Mouse (Mus musculus) induced T-regulatory cell, adult 2 months (primary cell): Measurements from ENCODE around the gene Slc39a2.
"Not testable (repeated sequence)": the region's sequence is repeated elsewhere in the genome, so short reads cannot be mapped to it uniquely, and the experiment has no call there.

Experiments used
- DNase-seq: peaks from one replicate; pipeline ENCODE4 v3.0.0-alpha.2; 2012; ENCODE audit warnings: low read depth

Slc39a2 gene

DNA sequence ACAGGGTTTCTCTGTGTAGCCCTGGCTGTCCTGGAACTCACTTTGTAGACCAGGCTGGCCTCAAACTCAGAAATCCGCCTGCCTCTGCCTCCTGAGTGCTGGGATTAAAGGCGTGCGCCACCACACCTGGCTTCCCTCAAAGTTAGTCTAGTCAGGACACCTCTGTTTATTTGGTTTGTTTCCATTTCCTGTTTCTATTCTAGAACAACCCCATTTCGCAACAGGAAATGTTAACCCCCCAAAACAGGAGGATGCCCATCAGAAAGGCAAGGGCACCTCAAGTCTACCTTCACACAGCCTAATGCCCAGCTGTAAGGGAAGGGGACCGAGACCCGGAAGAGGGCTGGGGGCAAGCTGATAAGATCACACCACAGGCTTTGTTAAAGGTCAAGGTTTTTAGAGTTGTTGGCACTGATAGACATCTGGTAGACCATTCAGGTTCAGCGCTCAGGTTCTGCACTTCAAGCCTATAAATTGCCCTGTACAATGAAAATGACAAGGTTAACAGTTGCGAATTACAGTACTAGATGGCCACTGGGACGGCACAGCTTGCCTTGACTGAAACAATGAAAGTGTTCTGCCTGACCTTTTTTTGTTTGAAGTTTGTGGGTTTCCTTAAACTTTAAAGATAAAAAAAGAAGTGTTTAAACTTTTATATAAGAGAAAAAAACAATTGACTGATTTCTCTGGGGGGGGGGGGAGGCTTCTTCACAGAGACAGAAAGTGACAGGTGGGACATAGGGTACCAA, at the start of gene Slc39a2:
TSS of gene Slc39a2 (plus strand) at position 699 of the 749 bp plus-strand sequence.
- DNase-seq, result peak; percentile 52

DNA sequence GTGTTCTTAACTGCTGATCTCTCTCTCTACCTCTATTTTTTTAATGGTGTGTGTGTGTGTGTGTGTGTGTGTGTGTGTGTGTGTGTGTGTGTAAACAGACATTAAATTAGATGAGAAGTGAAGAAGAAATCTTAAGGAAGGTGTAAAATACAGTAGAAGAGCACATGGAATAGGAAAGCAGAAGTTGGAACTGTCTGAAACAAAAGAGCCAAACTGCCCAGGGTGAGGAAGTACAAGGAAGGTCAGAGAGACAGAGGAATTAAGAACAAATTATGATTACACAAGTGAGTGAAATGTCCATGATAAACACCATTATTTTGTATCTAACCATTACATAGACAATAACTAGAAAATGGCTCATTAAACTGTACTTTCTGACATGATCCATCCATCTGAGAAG, 48.8 kb upstream of the Slc39a2 start:
- no peak for DNase-seq

DNA sequence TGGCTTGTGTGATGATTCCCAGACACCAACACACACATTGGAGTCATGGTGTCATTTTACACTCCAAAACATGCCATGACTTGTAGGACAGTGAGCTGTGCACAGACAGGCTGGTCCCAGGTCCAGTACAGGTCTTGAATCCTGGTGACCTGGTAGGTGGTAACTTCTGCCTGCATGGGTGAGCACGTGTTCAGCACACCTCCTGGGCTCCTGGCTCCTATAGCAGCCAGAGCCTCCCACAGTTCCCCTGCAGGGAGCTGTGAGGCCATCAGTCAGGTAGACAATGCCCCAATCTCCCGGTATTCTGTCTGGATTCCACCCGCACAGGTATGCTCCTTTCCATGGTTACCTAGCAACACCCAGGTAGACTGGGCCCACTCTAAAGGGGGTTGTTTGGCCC, 46.1 kb upstream of the Slc39a2 start:
- DNase-seq, result no peak

DNA sequence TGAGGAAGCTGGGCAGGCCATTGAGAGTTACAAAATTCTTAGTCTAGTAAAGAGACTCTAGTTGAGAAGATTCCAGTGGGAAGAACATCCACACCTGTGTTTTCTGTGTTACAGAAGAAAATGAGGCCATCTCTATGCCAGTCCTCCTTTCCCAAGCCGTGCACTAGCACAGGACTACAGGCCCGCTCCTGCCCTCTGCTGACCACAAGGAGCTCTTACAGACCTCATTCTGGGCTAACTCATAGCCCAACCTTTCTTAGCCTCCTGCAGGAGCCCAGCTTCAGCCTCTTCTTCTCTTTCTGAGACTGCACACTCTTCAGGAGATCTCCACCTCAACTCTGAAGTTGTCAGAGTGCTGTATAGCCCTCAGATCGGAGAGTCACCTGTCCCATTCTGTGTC, 41.7 kb upstream of the Slc39a2 start:
- peak; percentile 46 for DNase-seq

DNA sequence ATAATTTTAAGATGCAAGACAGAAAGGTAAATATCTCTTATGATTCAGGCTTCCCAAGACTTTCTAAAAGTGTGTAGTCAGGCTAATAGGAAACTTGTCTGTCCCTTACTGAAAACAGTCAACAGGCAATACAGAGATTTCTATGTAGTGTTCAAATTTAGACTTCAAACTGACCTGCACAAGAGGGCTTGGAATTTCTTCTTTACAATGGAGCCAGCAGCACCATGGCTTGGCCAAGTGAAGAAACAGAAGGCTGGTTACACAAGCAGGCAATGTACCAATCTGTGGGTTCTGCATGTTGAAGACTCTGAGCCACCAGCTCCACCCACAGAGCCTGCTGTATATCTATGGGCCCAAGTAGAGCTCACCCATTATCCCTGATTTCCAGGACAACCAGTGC, 39.3 kb upstream of the Slc39a2 start, which contains the start of gene Ear6:
TSS of gene Ear6 (plus strand) at position 301 of the 400 bp plus-strand sequence.
- DNase-seq, result no peak

DNA sequence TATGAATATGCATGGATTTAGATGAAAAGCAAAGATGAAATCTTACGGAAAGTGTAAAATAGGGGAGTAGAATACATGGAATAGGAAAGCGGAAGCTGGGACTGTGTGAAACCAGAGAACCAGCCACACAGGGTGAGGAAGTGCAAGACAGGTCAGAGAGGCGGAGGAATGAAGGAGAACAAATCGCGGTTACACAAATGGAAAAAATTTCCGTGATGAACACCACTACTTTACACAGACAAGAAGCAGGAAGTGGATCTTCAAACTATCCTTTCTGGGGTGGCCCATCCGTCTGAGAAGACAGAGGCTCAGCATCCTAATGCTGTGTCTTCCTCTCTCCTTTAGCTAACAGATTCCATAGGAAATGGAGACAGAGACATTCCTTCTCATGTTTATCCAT, 37.4 kb upstream of the Slc39a2 start:
- not testable (repeated sequence) for DNase-seq

DNA sequence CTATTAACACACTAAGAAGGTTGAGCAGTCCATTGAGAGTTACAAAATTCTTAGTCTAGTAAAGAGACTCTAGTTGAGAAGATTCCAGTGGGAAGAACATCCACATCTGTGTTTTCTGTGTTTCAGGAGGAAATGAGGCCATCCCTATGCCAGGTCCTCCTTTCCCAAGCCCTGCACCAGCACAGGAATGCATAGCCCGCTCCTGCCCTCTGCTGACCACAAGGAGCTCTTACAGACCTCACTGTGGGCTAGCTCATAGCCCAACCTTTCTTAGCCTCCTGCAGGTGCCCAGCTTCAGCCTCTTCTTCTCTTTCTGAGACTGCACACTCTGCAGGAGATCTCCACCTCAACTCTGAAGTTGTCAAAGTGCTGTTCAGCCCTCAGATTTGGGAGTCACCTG, 29.1 kb upstream of the Slc39a2 start:
- DNase-seq, result not testable (repeated sequence)

DNA sequence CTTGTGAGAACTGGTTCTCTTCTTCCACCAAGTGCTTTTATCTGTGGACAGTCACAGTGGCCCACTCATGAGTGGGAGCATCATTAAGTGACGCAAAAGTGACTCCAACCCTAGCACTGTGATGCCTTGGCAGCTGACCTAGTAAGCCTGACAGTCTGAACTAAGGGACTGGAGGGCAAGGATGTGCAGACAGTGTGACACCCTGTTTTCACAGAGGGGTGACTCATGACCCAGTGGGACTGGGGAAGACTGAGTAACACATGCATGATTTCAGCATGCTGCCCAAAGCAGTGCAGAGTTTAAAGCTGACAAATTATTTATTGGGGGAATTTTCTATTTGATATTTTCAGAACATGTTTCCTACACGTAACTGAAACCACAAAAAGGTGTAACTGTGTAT, 21.9 kb upstream of the Slc39a2 start:
- no peak for DNase-seq

DNA sequence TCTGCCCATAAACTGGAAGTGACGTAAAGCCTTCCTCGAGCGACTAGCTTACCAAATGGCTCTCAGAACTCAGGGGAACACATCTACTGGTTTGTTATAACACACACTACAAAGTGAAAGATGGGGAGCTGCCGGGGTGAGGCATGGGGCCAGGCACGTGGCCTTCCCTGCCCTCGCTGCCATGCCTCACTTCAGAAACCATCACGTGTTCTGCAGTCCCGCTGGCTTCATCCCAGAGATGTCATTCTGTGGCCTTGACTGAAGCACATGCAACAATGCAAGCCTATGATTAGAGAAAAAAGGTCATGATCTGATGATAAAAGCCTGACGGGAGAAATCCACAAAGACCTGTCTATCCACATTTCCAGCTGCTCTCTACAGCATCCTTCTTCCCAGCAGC, 20.9 kb upstream of the Slc39a2 start:
- DNase-seq, result no peak

DNA sequence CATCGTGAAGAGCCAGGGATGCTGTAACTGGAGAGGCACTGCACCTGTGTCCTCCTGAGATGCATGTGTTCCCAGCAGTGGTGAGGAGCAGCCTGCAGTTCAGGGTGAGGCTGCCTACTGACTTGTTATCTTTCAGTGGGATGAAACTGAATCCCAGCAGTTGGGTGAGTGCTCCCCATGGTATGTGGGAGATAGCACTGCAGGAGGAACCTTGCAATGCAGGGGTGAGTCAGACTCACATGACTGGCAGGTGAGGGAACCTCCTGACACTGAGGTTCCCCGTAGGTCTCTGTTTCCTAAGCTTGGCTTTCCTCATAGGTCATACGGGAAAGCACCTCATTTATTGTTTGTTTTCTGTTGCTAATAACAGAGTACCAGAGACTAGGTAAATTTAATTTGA, 15.2 kb upstream of the Slc39a2 start:
- DNase-seq, result no peak

DNA sequence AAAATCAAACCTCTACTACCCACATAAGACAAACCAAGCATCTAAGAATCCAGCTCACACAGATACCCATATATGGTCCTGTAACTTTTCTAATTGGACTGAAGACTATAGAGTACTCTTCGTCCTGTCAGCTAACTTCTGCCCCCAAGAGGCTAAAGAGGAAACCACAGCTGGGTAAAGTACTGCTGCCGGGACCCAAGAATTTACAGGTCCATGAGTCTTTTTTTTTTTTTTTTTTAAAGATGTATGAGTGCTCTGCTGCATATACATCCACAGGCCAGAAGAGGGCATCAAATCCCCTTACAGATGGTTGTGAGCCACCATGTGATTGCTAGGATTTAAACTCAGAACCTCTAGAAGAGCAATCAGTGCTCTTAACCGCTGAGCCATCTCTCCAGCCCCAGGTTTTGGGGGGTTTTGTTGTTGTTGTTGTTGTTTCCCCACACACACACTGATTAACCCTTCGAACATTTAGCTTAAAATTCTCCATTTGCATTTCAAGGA, 9.1 kb upstream of the Slc39a2 start:
- peak; percentile 95 for DNase-seq

DNA sequence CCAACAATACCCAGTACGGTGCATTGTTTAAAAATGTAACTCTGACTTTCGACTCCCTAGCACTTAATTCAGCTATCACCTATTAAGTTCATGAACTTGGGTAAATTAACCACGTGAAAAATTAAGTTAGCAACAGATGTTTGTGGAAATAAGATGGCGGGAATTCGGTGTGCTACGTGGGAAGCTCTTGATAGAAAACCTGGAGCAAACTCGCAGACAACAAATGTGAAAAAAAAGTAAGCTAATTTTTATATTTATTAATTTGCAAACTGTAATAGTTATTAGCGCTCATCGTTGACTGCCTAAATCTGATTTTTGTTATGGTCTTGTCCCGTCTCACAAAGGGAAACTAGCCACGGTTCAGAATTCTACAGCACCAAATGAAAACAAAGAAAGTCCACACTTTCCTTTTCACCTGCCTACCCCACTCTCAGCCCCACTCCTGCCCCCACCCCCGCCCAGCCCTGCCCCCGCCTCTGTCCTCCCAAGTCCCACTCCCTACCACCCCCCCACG, 8.6 kb upstream of the Slc39a2 start:
- DNase-seq, result no peak

DNA sequence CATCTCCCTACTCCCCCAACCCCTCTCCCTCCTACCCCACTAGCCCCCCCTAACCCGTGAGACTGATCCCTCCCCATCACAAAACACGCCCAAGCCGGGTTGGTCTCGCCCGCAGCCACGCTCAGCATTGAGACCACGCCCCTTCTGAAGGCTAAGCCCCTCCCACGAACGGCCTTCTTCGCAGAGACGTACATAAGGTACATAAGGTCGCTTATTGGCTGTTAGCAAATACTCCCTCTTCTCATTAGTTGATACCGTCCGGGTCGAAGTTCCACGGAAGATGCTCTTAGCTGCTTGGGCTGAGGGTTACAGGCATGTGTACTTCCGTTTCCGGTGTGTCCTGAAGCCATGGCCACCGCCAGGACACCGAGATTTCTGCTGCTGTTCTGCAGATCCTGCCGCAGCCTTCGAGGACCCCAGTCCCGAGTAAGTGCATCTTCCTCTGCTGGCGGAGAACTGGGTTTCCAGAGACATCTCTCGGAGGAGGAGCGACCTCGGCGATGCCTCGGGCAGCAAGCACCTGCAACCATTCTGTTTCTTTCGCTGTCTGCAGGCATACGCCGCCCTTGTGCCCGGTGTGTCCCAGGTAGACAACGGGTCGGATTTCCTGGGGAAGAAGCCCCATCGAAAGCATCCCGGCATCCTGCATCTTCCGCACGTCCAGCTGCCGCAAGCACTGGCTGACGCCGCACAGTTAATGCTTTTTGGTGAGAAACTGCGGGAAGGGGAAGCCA, 7.9 kb upstream of the Slc39a2 start, which contains the start of gene Mettl17:
TSS of gene Mettl17 (plus strand) at position 245 of the 734 bp plus-strand sequence.
- peak; percentile 99 for DNase-seq

DNA sequence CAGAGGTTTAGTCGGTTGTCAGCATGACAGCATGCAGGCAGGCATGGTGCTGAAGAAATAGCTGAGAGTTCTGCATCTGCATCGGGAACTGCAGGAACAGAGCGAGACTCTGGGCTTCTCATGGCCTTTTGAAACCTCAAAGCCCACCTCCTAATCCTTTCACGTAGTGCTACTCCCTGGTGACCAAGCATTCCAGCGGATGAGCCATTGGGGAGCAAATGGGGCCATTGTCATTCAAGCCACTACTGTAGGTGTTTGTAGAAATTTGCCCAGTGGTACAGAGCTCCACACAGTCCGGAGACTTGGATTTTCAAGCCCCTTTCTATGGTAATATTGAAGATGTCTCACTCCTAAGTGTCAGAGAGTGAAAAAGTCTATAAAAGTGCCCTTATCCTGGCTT, 6.6 kb upstream of the Slc39a2 start:
- DNase-seq, result no peak

DNA sequence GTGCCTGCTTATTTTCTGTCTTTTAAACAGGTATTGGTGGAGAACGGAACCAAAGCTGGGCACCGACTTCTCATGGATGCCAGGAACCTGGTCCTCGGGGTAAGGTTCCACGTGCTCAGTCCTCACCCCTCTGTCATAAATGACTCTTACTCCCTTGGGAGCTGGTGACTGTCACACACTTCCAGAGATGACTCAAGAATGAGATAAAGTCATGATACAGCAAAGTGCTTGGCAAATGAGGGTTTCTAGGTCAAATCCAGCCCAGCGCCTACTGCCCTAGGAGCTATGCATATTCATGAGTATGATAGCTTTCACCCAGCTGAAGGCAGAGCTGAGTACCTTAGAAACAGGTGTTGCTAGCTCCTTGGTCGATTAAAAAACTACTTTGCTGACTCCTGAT, 2.9 kb upstream of the Slc39a2 start:
- DNase-seq, result no peak

DNA sequence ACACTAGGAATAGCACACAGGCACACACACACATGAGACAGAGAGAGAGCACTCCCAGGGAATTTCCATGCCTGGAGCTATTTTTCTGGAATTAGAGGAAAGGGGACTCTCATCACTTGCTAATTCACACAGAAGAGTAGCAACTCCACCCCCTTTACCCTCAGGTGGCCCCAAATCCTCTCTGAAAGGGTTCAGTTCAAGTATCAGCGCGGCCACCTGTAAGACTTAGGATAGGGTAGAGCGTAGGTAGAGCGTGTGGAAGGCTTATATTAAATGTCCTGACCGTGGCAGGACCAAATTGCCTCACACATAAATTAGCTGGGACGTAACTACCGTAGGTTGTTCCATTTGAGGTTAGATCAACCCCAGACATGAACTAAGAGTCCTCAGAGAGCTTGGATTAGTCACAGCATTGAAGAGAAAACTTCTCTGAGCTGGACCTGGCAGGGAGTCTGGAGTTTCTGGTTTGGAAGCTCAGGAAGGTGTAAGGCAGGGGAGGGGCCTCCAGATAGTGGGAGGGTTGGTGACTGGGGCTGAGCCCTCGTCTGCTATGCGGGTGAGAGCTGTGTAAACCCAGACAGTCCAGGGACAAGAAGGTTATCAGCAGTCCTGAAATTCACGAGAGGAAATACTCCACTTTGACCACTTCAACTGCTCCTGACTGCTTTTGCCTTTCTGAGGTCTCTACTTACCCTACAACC, 555 bp downstream of the Slc39a2 start:
- DNase-seq, result no peak

DNA sequence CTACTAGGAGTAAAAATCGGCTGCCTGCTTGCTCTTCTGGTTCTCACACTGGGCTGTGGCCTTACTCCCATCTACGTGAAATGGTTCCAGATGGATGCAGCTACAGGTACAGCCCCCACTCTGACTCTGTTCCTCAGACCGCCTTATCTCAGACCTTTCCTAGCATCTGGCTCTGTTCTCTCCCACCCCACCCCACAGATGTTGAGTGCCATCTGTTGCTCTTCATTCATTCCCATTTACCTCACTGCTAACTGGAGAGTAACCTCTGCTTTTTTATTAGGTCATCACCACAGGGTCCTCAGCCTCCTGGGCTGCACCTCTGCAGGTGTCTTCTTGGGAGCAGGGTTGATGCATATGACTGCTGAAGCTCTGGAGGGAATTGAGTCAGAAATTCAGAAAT, 1.1 kb downstream of the Slc39a2 start:
- DNase-seq, result no peak

DNA sequence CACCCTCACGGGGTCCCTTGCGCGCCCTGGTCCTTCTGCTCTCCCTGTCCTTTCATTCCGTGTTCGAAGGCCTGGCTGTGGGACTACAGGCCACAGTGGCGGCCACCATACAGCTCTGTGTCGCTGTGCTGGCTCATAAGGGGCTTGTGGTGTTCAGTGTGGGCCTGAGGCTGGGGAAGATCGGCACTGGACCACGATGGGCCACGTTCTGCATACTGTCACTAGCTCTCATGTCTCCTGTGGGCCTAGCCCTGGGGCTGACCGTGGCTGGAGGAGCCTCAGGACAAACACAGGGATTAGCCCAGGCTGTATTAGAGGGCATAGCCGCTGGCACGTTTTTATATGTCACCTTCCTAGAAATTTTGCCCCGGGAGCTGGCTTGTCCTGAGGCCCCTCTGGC, 2.4 kb downstream of the Slc39a2 start:
- DNase-seq, result no peak

DNA sequence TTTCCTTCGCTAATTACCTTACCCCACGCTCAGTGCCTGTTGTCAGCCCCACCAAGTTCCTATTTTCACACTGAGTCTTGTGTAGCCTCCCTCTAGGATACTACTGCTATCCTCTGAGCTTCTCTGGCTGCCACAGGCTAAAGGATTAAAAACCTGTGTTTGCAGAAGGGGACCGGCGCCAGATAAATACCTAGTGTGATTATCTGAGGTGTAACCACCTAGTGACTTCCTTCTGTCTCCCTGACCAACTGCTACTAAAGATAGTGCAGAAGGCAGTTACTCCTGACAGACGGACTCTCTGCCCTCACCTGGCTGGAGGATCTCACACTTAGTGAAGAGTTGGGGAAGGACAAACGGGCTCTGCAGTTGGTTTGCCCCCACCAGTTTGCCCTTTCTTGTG, 3.3 kb downstream of the Slc39a2 start:
- no peak for DNase-seq

DNA sequence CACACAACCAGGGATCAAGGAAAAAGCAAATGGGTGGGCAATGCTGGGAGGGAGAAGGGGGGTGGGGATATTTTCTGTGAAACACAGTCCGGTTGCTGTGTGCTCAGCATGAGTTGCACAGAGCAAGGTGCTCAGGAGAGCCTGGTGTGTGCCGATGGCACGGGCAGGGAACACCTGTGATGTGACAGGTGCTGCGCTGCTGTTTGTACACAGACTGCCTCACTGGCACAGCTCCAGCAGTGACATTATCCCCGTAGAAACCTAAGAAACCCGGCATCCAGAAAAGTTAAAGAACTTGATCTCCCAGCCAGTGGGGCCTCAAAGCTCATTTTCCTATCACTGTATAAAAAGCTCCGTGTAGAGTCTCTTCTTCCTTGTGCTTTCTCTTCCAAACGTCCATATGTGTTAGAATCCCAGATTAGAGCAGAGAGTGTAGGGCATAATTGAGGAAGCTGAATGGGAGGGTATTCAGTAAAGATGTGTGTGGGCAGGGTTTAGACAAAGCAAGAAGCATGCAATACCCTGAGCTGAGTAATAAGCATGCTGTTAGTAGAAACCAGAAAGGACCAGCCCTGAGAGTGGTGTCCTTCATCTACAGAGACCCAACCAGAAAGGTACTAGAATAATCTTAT, 4.0 kb downstream of the Slc39a2 start:
- DNase-seq, result no peak

DNA sequence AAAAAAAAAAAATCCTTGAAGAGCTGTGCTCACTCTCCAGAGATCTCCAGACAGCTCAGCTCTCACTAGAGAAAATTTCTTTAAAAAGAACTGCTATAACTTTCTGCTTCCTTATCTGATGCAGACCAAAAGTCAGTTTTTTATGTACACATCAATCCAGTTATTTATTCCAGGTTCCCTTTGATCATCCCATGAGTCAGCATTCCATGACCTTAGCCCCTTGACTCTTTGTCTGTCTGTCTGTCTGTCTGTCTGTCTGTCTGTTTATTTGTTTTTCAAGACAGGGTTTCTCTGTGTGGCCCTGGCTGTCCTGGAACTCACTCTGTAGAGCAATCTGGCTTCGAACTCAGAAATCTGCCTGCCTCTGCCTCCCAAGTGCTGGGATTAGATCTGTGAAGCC, 6.7 kb downstream of the Slc39a2 start:
- no peak for DNase-seq
